Mouse (Mus musculus) lung, adult 18-20 months (tissue): ENCODE results near the gene Lap3.

Experiments used
- DNase-seq, 2 experiments: peaks; one replicate each; pipeline ENCODE4 v3.0.0; 2022; ENCODE audit warnings: mixed read lengths in 2 of 2

Lap3 gene

GRCm38 (mm10) chr5:45493191-45494092 lies at the start of gene Lap3:
Gene Lap3 (plus strand): TSS chr5:45493374.
- DNase-seq, result peak; percentile 99

- no peak for DNase-seq
Measured at GRCm38 (mm10) chr5:45444130-45444832, 48.9 kb upstream of the Lap3 start.

DNA sequence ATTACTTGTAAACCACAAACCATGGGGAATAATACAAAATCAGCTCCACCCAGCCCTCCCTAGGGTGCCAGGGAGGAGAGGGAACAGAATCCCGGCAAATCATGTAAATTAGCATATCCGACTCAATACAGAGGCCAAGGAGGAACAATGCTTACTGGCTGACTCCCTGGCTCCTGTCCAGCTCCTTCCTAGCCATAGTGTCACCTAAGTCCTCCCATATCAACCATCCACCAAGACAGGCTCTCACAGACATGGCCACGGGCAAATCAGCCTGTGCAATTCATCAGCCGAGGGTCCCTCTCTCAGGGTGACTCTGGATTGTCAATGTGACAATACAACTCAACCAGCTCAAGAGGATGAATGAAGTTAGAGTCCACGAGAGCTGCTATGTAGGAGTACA lies 44.5 kb upstream of the Lap3 start:
- DNase-seq, result peak in 1 of 2 experiments; percentile 6

DNA sequence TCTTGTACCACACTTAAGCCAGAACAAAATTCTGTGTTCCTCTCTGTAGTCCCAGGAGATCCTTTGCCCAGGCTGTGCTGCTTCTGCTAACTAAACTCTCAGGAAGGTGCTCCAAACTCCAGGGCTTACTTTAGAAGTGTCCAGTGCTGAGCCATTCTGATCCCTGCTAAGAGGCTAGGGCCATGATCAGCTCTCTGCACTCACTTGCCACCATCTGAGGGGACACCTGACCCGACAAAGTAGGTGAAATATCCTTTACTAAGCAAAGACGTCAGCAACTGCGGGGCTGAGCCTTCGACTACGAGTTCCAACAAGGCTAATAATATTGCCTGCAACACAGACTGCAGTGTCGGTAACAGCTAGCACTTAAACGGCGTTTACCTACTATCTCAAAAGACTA lies 44.0 kb upstream of the Lap3 start:
- DNase-seq, result no peak

DNA sequence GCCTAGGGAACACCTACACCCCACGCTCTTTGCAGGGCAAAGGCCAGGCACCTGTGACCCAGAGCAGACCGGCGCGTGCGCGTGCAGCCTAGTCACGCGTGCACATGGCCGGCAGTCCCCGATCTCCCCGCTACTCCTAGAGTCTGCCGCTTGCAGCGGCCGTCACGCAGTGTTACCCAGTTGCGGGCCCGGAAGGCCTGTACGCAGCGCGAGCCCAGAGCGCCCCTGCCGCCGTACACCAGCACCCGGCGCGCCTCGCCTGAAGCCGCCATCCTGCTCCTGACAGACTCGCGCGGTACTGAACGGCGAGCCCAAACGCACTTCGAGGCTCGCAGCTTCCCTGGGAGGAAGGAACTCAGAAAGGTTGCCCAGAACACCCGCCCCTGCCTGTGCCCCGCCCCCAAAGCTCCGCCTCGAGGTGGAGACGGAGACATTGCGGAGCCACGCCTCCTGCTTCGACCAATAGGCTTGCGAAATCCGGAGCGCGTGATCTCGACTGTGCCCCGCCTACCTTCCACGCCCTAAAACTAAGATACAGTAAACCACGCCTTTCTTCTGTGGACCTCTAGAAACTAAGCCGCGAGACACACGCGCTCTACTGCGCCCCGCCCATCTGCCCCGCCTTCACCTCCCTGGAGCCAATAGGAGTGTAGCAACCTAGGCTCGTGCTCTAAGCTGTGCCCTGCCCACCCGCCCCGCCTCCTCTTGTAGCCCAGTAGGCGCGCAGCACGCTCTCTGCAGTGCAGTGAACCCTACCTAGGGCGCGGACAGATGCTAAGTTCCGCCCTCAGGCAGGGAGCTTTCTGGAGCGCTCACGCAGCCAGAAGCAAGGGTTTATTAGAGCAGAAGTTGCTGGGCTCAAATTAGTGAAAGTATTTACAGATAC lies 43.1 kb upstream of the Lap3 start, which contains the start of gene Qdpr:
TSS of gene Qdpr (minus strand) at position 406 of the 886 bp plus-strand sequence.
- peak; percentile 97 to 98 for DNase-seq

DNA sequence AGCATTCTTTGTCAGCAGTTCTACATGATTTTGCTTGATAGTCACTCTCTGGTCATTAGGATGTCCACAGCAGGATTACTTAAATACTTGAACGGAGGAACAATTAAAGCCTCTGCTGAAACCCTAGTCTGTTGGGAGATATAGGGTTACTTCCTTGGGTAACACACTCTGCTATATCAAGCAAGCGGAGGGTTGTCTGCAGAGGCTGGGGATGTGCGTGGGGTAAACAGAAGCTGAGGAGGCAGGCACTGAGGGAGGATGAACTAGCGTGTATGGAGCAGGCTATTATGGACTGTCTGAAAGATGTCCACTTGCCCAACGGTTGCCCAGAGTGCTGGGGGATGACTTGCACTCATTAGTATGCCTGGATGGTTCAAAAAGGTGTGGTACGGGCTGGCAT lies 39.7 kb upstream of the Lap3 start, which contains the start of gene Clrn2:
TSS of gene Clrn2 (plus strand) at position 301 of the 400 bp plus-strand sequence.
- DNase-seq, result no peak

DNA sequence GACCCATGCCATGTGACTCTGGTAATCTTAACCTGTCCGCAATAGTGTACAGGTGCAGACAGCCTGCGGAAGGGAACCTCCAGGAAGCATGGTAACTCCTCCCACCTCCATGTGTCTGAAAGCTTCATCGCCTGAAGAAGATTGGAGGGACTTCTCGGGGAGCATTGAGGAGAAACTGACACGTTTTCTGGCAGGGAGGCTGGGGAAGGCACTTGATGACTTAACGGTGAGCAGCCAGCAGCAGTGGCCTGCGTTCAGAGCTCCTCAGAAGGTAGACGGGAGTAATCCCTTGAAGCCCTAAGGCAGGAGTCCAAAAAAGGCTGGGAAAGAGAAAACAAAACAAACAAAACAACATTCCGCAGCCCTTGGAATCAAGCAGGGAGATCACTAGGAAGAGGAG lies 38.7 kb upstream of the Lap3 start:
- no peak for DNase-seq

DNA sequence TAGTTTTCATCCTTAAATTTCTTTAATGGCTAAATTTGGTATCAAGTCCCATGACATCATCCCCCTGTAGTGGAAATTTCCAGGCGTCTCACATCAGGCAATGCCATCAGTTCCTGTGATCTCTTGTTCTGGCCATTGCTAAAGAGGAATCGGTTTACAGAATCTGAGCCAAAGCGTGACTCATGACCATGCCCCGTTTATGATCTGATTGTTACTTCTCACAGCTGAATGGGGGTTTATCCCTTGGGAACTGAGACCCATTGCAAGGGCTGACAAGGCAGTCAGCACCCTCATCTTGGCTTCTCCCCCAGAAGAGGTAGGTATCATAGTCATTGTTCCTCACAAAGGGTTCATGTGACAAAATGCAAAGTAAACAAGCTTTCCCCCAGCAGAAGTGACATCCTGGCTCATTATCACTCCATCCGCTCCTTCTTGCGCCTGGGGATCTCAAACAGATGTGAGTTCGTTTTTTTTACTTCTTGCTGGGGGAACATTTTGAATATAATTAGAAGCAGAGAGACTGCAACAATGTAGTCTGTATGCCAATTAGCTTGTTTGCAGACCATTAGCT lies 20.2 kb upstream of the Lap3 start:
- peak; percentile 29 to 59 for DNase-seq

GRCm38 (mm10) chr5:45473521-45473920 lies 19.7 kb upstream of the Lap3 start:
- DNase-seq, result no peak

DNA sequence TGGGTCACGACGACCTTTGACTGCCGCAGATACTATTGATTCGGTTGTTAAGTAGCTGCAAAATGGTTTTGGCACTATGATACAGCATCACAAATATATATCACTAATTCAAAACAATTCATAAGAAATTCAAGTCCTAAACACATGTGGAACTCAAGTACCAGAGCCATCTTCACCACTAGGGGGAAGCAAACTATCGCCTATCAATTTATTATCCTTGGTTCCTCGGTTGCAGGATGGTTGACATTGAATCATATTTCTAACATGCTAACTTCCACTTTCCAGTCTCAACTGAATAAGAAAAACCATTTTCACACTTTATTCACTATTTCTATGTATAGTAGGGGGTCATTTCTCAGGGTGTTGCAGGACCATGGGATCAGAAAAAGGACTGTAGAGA lies 19.0 kb upstream of the Lap3 start:
- peak in 1 of 2 experiments; percentile 54 for DNase-seq

DNA sequence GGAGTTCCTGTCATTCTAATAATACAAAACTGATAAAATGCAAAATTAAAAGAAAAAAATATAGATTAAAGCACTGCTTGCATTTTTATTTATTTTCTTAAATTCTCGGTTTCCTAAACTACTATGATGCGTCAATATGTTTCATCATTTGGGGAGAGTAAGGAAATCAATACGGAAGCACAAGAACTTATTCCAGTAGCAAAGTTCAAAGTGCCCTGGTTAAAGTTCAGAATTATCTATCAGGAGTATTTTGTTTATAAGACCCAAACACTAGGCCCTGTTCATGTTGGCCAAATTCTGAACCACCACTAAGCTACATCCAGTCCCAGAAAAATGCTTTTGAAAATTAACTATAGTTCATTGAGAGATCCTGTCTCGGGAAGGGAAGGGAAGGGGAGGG lies 18.4 kb upstream of the Lap3 start:
- DNase-seq, result no peak

DNA sequence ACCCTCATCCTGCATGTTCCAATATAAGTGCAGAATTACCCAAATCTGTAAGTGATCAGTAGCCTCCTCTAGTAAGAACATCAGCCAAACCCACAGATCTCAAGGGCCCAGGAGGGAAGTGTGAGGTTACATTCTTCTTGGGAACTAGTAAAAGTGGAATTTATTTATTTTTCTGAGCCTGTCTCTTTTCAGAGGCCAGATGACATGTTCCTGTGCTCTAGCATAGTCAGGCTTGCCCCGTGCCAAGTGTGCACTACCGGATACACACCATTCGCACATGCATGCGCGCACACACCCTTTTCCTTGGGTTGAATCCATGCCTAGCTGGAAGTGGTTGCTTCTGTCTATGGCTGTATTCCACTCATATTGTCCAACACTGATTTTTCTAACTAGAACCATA lies 17.4 kb upstream of the Lap3 start:
- DNase-seq, result no peak

- no peak for DNase-seq
Measured at GRCm38 (mm10) chr5:45476288-45476687, 16.9 kb upstream of the Lap3 start.

DNA sequence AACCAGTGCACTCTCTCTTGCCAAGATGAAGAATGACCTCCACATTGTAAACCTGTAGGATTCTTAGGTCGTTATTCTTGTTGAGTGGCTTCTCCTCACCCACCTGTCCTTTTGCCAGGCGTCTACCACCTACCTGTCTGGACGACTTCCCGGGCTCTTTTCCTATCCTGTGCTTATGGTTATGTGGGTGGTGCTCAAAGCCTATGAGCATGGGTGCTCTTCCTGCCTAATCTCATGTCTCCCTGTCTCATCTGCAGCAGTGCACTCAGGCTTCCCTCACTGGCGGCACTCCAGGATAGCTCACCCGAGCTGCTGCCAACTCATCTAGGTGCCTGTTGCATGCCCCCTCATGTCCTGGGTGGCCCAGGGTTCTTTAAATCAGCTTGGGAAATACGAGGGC lies 15.6 kb upstream of the Lap3 start:
- no peak for DNase-seq

GRCm38 (mm10) chr5:45480066-45480465 lies 13.1 kb upstream of the Lap3 start:
- no peak for DNase-seq

DNA sequence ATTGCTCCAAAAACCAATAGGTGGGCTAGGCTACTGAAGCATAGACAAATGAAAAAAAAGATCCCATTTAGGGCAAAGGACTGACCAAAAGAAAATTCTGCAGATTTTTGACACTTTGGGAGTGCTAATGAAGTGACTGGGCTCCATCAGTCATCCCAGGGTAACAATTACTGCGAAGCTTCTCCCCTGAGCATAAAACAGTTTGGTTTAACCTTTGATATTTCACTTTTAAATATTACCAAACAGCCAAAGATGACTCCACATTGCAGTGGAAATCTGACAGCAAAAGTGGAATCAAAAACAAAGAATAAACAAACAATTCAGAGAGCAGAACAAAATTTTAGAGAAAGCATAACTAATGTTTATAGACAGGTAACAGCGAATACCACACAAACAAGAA lies 12.0 kb upstream of the Lap3 start:
- DNase-seq, result no peak

GRCm38 (mm10) chr5:45482607-45483006 lies 10.6 kb upstream of the Lap3 start:
- DNase-seq, result no peak

DNA sequence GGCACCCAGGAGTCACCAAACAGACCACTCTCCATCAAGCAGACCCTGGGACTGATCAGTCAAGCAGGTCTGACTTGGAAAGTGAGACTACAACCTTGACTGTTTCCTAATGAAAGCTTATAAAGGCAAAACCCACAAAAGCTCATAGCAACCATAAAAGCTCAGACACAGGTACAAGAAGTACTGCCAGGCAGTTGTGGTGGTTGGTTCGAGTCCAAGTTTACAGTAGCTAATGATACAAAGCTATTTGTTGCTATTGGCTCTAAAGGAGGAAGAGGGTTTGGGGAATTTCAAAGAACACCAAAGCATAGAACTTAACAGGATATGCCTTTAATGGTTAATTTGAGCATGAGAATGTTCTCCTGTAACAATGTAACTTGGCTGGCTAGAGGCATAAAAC lies 9.5 kb upstream of the Lap3 start:
- DNase-seq, result no peak

GRCm38 (mm10) chr5:45491776-45492175 lies 1.4 kb upstream of the Lap3 start:
- no peak for DNase-seq

DNA sequence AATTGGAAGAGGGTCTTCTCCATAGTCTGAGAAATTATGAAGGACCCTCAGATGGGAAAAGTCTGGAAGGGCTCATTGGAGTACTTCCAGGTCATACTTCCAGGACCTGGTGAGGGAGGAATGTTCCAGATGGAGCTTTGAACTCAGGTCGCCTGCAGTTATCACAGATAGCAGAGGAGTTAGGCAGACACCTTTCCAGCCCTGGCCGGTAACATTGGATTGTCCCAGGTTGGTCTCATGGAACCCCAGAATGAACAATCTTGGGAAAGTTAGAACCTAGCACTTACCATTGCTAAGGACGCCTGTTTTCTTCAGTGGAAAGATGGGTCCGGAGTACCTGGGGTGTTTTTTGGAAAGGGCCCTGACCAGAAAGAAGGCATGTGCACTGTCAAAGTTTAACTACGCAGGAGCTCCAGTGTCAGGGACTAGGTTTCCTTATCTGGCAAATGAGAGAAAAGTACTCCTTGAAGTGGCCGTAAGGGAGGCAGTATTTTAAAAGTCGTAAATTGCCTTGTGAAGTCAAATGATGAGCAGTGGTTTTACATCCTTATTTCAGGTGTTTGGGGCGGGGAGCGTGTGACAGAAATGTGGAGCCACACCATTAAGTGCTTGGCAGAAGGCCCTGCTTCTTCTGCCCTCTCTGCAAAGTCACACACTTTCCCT lies 1.1 kb downstream of the Lap3 start:
- peak; percentile 10 to 29 for DNase-seq

- peak; percentile 44 to 63 for DNase-seq
Measured at GRCm38 (mm10) chr5:45495429-45495975, 2.3 kb downstream of the Lap3 start.

DNA sequence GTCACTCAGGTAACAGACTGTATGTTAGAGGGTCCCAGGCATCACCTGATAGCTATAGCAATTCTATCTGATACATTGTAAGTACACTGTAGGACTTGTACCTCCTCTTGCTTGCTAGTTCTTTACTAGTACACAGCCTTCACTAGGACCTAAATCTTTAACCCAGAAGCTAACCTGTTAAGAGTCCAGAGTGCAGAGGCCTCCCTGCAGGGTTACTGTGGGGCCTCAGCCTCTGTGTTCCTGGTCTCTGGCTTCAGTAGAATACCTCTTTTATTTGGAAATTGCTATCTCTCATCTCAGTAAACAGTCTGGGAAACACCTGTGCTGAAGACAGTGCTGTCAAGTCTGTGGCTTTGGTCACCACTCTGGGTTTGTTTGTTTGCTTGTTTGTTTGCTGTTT lies 2.9 kb downstream of the Lap3 start:
- DNase-seq, result no peak
